Mouse (Mus musculus) limb, embryonic 11.5 days (tissue): ENCODE measurements around the gene Fndc8. TPM values are rescaled to one million over a fixed set of nuclear protein-coding genes. Genes with fewer than 3 reads are reported as not detected.

Source experiments
- polyA plus RNA-seq: library from polyadenylated mRNA; unstranded; fragments of >200 nt; fragmentation: Nextera tagmentation; extraction: Ambion mirVana; gene quantifications from 2 replicates; pipeline ENCODE4 v1.2.1, GENCODE M21; 2014

The Fndc8 gene
- polyA plus RNA-seq, 1 experiment from 2014 or later = 0.15 TPM

Other genes starting within 250 kb of the Fndc8 start
- gene Cct6b, start 127.8 kb upstream of the Fndc8 start, polyA plus RNA-seq = 0.20 and 0.21 TPM in 2 replicates
- gene Zfp830, start 127.8 kb upstream of the Fndc8 start, polyA plus RNA-seq = 41.4 and 44.0 TPM in 2 replicates
- gene Lig3, start 111.0 kb upstream of the Fndc8 start, polyA plus RNA-seq = 44.7 and 49.6 TPM in 2 replicates
- 11.4 and 12.7 TPM in 2 replicates for gene Rffl, start 20.9 kb upstream of the Fndc8 start, polyA plus RNA-seq
- 12.8 and 13.1 TPM in 2 replicates for gene Rad51d, start 1.5 kb upstream of the Fndc8 start, polyA plus RNA-seq
- 31.2 and 38.6 TPM in 2 replicates for gene Nle1, start 16.3 kb downstream of the Fndc8 start, polyA plus RNA-seq
- 2.2 and 2.5 TPM in 2 replicates for gene Unc45b, start 18.4 kb downstream of the Fndc8 start, polyA plus RNA-seq
- gene Slfn5, start 59.2 kb downstream of the Fndc8 start, polyA plus RNA-seq = 0.07 and 0.55 TPM in 2 replicates
- gene Slfn9, start 99.7 kb downstream of the Fndc8 start, polyA plus RNA-seq = 11.8 and 14.3 TPM in 2 replicates
- gene Slfn8, start 128.7 kb downstream of the Fndc8 start, polyA plus RNA-seq = 0.26 and 0.48 TPM in 2 replicates
- gene Slfn2, start 173.0 kb downstream of the Fndc8 start, polyA plus RNA-seq = 0.85 and 1.1 TPM in 2 replicates
- gene Slfn1, start 224.7 kb downstream of the Fndc8 start, polyA plus RNA-seq = not detected in 2 replicates